Mouse (Mus musculus) stomach, embryonic 14.5 days (tissue): ENCODE measurements around the gene Magee2. TPM values are rescaled to one million over a fixed set of nuclear protein-coding genes. Genes with fewer than 3 reads are reported as not detected.
"Not testable (repeated sequence)": the region's sequence is repeated elsewhere in the genome, so short reads cannot be mapped to it uniquely, and the experiment has no call there.

Experiments used
- ATAC-seq: fragments of 200-750 bp; cut with Nextera tagmentation; 2 replicates; pipeline ENCODE4 v1.8.0; 2017; ENCODE audit warnings: low read depth, moderate TSS enrichment; ENCODE audit not compliant: insufficient number of reproducible peaks, insufficient read depth, low FRiP score
- H3K27ac ChIP-seq: fragments of 300-500 bp; sonication (generic); 2 replicates; pipeline ENCODE4 v1.5.1; 2014; ENCODE audit warnings: mild to moderate bottlenecking, low read length, moderate library complexity, mixed read lengths
- H3K27me3 ChIP-seq: fragments of 300-500 bp; sonication (generic); 2 replicates; pipeline ENCODE4 v1.6.1; 2014; ENCODE audit warnings: low read length, control low read depth, mixed read lengths; ENCODE audit not compliant: control insufficient read depth, insufficient read depth
- H3K36me3 ChIP-seq: fragments of 300-500 bp; sonication (generic); 2 replicates; pipeline ENCODE4 v1.6.1; 2014; ENCODE audit warnings: mild to moderate bottlenecking, control low read depth, low read length, moderate library complexity, mixed read lengths; ENCODE audit not compliant: control insufficient read depth, insufficient read depth
- H3K4me1 ChIP-seq: fragments of 300-500 bp; sonication (generic); 2 replicates; pipeline ENCODE4 v1.6.1; 2014; ENCODE audit warnings: low read length, control low read depth, mixed read lengths; ENCODE audit not compliant: control insufficient read depth, insufficient read depth
- H3K4me2 ChIP-seq: fragments of 300-500 bp; sonication (generic); replicated peaks from 2 replicates; pipeline ENCODE4 v1.6.1; 2014; ENCODE audit warnings: low read depth, low read length, control low read depth
- H3K4me3 ChIP-seq: fragments of 300-500 bp; sonication (generic); 2 replicates; pipeline ENCODE4 v1.5.1; 2014; ENCODE audit warnings: low read depth, low read length, control low read depth
- H3K9ac ChIP-seq: fragments of 300-500 bp; sonication (generic); replicated peaks from 2 replicates; pipeline ENCODE4 v1.6.1; 2014; ENCODE audit warnings: low read depth, mild to moderate bottlenecking, control low read depth, low read length, moderate library complexity, mixed read lengths
- H3K9me3 ChIP-seq: fragments of 300-500 bp; sonication (generic); 2 replicates; pipeline ENCODE4 v1.6.1; 2016; ENCODE audit warnings: low read depth, low read length, control low read depth; ENCODE audit not compliant: control insufficient read depth
- WGBS: fragments of 180-500 bp; shearing (Covaris S2); extraction: QIAGEN DNeasy Blood & Tissue Kit; methylation state at CpG from one replicate; pipeline ENCODE4 v1.1.7; 2014; 5-methylcytosine and 5-hydroxymethylcytosine counted together
- polyA plus RNA-seq: library from polyadenylated mRNA; unstranded; fragments of >200 nt; fragmentation: Nextera tagmentation; extraction: Ambion mirVana; gene quantifications from 2 replicates; pipeline ENCODE4 v1.2.1, GENCODE M21; 2014

The Magee2 gene
- 3.9 and 4.0 TPM in 2 replicates for polyA plus RNA-seq

DNA sequence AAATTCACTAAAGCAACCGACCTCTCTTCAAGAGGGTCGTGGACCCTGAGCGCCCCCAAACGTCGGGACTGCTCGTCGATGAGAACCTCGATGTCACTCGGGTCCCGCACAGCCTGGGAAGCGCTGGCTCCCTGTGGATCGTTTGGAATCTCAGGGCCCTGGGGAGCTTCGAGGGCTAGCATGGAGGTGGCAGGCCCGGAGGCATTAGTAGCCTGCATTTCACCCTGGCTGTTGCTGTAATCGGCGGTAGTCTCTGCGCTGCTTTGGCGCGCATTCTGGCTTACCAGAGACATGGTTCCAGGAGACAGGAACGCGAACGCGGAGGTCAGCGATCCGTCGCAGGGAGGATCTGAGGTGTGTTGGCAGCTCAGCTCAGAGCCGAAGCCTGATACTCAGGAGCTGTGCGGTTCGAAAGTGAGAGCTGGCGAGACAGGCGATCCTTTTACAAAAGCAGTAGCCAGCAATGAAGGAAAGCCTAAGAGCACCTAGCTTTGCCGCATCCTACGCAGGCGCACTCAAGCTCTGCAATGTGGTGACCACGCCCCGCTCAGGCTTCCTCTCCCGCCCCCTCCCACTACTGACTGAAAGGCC lies at the start of gene Magee2:
Gene Magee2 (minus strand): TSS at position 517 of the 591 bp plus-strand sequence.
- no peaks in the 10 kb centered on the region for H3K4me1 ChIP-seq
- H3K4me2 ChIP-seq = peak within 1 kb of the TSS; percentile 42
- H3K27ac ChIP-seq = no peak within 1 kb of the TSS
- H3K9me3 ChIP-seq = no peaks in the 10 kb centered on the region
- 0 out of 2 replicates have a peak within 1 kb of the TSS, but pooled peaks have one; percentile 10 for H3K9ac ChIP-seq
- ATAC-seq = peak; percentile 71; the same call in 1 of the 2 replicates
- H3K27me3 ChIP-seq = no peaks in the 10 kb centered on the region
- peak within 1 kb of the TSS; percentile 35 for H3K4me3 ChIP-seq
- H3K36me3 ChIP-seq = no peaks in the 10 kb centered on the region
- 24% methylated on average over 37 of the region's 37 CpGs for WGBS

- no peak for ATAC-seq
- no peak overlapping the region for H3K27ac ChIP-seq
- H3K4me3 ChIP-seq = no peak overlapping the region
- H3K36me3 ChIP-seq = no peaks in the 10 kb centered on the region
- no peak overlapping the region for H3K9ac ChIP-seq
- H3K27me3 ChIP-seq = no peaks in the 10 kb centered on the region
- H3K9me3 ChIP-seq = no peaks in the 10 kb centered on the region
- H3K4me2 ChIP-seq = no peak overlapping the region
- H3K4me1 ChIP-seq = no peaks in the 10 kb centered on the region
- 34% methylated on average over 9 of the region's 9 CpGs for WGBS
These were observed 3.5 kb downstream of the Magee2 start for GRCm38 (mm10) chrX:104853610-104854009.

DNA sequence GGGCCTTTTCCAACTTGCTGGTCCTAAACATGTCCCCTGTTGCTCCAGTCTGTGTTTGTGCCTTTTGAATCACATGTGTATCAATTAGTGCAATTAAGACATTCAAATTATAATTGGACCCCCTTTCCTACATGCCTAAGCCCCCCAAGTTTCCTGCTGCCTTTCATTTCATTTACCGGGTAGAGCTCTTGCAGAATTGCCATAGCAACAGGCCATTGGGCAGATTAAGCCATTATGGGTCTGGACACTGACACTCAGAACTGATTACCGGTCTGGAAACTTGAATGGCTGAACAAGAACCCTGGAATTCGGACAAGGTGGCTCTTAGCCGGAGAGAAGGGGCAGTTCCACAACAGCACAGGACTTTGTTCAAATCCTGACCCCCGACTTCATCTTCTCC lies 39.5 kb downstream of the Magee2 start:
- not testable (repeated sequence) for ATAC-seq, H3K36me3 ChIP-seq, H3K9ac ChIP-seq, H3K4me1 ChIP-seq, H3K9me3 ChIP-seq, H3K27ac ChIP-seq, H3K4me2 ChIP-seq, H3K4me3 ChIP-seq, H3K27me3 ChIP-seq
- 76% methylated on average over 4 of the region's 5 CpGs for WGBS

DNA sequence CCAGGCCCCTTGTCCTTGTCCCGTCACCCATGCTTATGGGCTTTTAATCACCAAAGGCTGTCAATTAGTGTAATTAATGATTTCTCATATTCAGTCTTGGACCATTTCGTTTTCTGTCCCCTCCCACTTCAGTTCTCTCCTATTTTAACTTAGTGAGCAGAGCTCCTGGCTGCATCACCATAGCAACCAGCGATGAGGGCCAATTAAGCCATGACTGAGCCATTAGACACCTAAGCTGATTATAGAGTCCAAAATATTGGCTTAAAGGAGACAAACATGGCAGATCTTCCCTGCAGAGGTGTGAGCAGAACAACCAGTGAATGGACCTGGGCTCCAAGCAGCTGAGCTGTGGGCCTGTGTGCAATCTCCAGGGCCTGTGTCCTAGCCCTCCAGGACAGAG lies 40.1 kb downstream of the Magee2 start:
- H3K4me2 ChIP-seq, H3K4me1 ChIP-seq, H3K27me3 ChIP-seq, H3K9ac ChIP-seq, H3K27ac ChIP-seq, ATAC-seq, H3K4me3 ChIP-seq, H3K9me3 ChIP-seq, H3K36me3 ChIP-seq: not testable (repeated sequence)
- WGBS = 86% methylated on average over 1 of the region's 3 CpGs

DNA sequence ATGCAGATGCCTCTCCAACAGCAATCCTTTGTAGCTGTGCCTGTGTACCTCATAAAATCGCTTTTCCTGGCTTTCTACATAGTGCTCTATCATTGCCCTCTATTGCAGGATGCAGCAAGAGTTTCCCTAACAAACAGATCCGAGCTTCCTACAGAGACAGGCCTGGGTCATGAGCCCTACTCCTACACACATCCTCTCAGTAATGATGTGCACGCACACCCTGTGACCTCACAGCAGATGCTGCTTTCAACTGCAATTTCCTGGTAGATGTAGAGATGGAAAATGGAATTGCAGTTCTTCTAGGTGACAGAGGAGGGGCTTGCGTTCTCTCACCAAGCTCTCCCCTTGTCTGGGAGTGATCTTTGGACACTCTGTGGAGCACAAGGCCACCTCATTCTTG lies 43.4 kb downstream of the Magee2 start:
- not testable (repeated sequence) for ATAC-seq, H3K4me2 ChIP-seq, H3K9me3 ChIP-seq, H3K27me3 ChIP-seq, H3K4me1 ChIP-seq, H3K27ac ChIP-seq, H3K36me3 ChIP-seq, H3K9ac ChIP-seq, H3K4me3 ChIP-seq
- 53% methylated on average over 3 of the region's 4 CpGs for WGBS

Other genes starting within 250 kb of the Magee2 start
- gene Zdhhc15, start 186.2 kb downstream of the Magee2 start, polyA plus RNA-seq = 12.2 and 13.4 TPM in 2 replicates
- 52.7 and 72.2 TPM in 2 replicates for gene Pbdc1, start 222.5 kb upstream of the Magee2 start, polyA plus RNA-seq